Mouse (Mus musculus): ENCODE data around the gene Gm28051.
A peak's percentile ranks its signal among the peaks of the same experiment; 100 is the strongest.

The Gm28051 gene

GRCm38 (mm10) chr12:102757689-102758402 lies at the start of gene Gm28051, which contains the start of the genes Gon7 and Ubr7:
Gene Gm28051 (minus strand): TSS chr12:102757765.
Gene Gon7 (minus strand): TSS chr12:102757803.
Gene Ubr7 (plus strand): TSS chr12:102757967.
- DNase-seq (ENCODE audit: low spot score in 2 of 2): peak; percentile 93 to 94

DNA sequence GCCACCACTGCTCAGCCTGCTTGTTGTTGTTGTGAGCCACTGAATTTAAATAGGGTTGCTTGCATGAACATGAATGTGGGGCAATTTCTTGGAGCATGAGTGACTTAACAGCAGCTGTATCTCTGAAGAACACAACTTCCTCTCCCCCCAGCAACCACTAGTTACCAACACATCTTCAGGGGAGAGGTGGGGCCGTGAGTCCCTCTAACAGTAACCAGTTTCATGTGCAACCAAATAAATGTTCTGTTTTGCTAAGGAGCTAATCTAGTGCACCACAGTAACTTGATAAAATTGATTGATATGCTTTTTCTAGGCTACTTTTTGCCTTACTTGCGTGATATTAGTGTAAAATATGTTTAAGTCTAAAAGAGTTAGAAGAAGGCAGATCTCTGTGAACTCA lies 42.0 kb upstream of the Gm28051 start:
- DNase-seq (ENCODE audit: low spot score in 2 of 2): no peak

GRCm38 (mm10) chr12:102787927-102788326 lies 30.4 kb upstream of the Gm28051 start:
- peak; percentile 70 to 75 for DNase-seq (ENCODE audit: low spot score in 2 of 2)

DNA sequence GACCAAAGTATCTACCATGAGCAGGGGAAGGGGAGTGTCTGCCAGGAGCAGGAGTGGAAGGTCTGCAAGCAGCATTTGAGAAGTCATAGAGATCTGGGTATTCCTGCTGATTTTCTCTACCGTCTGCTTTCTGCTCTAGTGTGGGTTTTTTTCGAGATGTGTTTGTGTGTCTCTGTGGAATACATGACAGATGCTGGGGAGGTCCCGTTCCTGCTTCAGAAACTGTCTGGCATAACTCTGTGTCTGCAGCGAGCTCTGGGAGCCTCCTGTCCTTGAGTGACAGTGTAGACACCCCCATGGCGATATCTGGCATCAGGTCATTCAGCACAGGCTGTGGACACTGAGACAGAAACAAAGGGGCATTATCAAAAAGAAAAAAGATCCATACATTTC lies 28.0 kb upstream of the Gm28051 start:
- DNase-seq (ENCODE audit: low spot score in 2 of 2): no peak

DNA sequence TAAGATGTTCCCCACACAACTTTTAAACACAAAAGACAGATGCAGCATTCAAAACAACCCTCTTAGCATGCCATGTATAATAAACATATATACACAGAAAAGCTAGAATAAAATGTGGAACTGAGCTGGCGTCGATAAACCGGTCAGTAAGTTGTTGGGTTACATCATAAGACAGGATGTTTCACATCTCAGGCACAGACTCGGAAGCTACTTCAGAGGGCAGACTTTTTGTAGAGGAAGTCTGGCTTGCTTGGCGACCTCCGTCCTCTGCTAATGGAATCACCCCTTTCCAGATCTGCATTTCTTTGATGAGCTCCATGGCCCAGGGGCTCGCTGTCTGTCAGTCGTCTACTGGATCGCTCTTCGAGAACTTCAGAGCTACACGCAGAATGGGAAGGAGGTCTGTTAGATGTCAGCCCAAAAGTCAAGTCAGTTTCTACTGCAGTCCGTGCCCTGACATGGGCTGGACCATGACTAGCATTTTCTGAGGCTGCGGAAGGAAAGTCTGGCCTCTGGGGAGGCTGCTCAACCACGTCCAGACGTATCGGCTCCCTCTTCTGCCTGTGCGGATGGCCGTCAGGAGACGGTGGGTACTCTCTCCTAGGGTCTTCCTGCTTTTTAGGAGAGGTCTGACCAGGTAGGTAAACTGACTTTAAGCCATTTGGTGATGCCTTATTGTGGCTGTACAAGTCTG lies 27.5 kb upstream of the Gm28051 start:
- DNase-seq (ENCODE audit: low spot score in 2 of 2): no peak

DNA sequence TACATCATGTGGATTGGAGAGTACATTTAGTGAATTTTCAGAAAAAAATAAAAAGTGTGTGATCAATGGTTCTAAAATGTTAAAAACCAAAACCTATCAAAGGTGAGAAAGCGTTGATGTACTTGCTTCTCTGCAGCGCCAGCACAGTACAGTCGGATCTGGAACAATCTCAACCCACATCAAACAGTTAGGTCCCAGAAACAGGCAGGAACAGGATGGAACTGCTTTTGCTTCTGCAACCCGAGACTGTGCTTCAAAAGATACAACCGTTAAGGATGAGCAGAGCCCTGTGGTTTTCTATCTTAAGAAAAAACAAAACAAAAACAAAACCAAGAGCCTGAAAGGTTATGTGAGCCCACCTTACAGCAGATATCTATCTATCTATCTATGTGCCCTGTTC lies 25.3 kb upstream of the Gm28051 start:
- DNase-seq (ENCODE audit: low spot score in 2 of 2): peak; percentile 39 to 54

GRCm38 (mm10) chr12:102779452-102779851 lies 21.9 kb upstream of the Gm28051 start:
- no peak for DNase-seq (ENCODE audit: low spot score in 2 of 2)

GRCm38 (mm10) chr12:102778151-102778550 lies 20.6 kb upstream of the Gm28051 start:
- DNase-seq (ENCODE audit: low spot score in 2 of 2): no peak

- DNase-seq (ENCODE audit: low spot score in 2 of 2): no peak
These were observed 18.5 kb upstream of the Gm28051 start for GRCm38 (mm10) chr12:102776035-102776434.

- no peak for DNase-seq (ENCODE audit: low spot score in 2 of 2)
These were observed 15.1 kb upstream of the Gm28051 start for GRCm38 (mm10) chr12:102772676-102773075.

GRCm38 (mm10) chr12:102771601-102772000 lies 14.0 kb upstream of the Gm28051 start:
- no peak for DNase-seq (ENCODE audit: low spot score in 2 of 2)

- DNase-seq (ENCODE audit: low spot score in 2 of 2): no peak
These were observed 11.4 kb upstream of the Gm28051 start for GRCm38 (mm10) chr12:102769000-102769399.

DNA sequence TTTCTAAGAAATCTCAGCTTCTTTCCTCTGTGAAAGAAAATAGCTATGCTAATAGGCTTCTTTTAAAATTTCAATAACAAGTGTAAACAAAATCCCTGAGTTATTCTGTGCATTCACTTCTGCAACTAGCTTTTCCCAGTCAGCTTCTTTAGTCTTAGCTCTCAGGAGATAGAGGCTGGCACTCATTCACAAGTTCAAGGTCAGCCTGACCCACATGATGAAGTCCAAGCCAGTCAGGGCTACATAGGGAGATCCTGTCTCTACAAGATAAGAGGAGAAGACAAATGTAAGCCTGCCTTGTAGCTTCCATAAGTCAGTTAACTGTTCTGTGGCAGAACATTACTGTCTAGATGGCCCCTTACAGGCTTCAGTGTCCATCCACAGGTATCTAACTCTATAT lies 6.1 kb upstream of the Gm28051 start:
- no peak for DNase-seq (ENCODE audit: low spot score in 2 of 2)

- DNase-seq (ENCODE audit: low spot score in 2 of 2): no peak
These were observed 4.1 kb upstream of the Gm28051 start for GRCm38 (mm10) chr12:102761668-102762067.

- DNase-seq (ENCODE audit: low spot score in 2 of 2): no peak
These were observed 1.4 kb upstream of the Gm28051 start for GRCm38 (mm10) chr12:102758936-102759335.

- DNase-seq (ENCODE audit: low spot score in 2 of 2): no peak
These were observed 815 bp upstream of the Gm28051 start, which contains the start of gene Gm20604 for GRCm38 (mm10) chr12:102758403-102758756. Gene Gm20604 (minus strand): TSS chr12:102758672.

GRCm38 (mm10) chr12:102757055-102757688 lies 393 bp downstream of the Gm28051 start:
- no peak for DNase-seq (ENCODE audit: low spot score in 2 of 2)

- DNase-seq (ENCODE audit: low spot score in 2 of 2): peak; percentile 43 to 48
These were observed 1.3 kb downstream of the Gm28051 start for GRCm38 (mm10) chr12:102756304-102756703.

DNA sequence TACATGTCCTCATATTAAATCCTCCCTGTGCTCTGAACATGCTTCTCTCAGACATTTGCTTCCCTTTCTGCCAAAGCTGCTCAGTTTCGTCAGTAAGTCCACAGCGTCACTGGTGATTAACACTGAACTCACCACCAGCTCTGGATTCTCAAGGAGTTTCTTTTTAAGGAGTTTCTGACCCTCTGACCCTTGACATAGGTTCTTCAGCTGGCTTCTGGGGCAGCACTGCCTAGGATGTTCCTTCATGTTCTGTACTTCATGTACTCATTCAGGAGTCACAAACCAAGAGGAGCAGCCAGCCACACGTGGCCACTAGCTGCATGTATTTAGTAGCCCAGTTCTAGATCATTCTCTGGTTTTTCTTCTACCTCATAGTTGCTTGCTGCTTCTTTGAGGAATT lies 9.3 kb downstream of the Gm28051 start:
- no peak for DNase-seq (ENCODE audit: low spot score in 2 of 2)

GRCm38 (mm10) chr12:102744839-102745238 lies 12.7 kb downstream of the Gm28051 start:
- no peak for DNase-seq (ENCODE audit: low spot score in 2 of 2)

GRCm38 (mm10) chr12:102743589-102744574 lies 13.7 kb downstream of the Gm28051 start, which contains the start of the genes Moap1 and Tmem251:
Gene Moap1 (minus strand): TSS chr12:102743661.
Gene Tmem251 (plus strand): TSS chr12:102743762.
- DNase-seq (ENCODE audit: low spot score in 2 of 2): peak; percentile 80 to 86

Data from thymus, postnatal 10 days (tissue).